Mouse (Mus musculus) C2C12 (cell line): ENCODE data around the gene Slc22a18. TPM values are rescaled to one million over a fixed set of nuclear protein-coding genes. Genes with fewer than 3 reads are reported as not detected.

Experiments
- H3K27me3 ChIP-seq: one replicate; pipeline ENCODE4 v1.6.1; 2011; ENCODE audit not compliant: control insufficient read depth, insufficient read depth, insufficient read length
- H3K36me3 ChIP-seq: one replicate; pipeline ENCODE4 v1.6.1; 2011; ENCODE audit not compliant: control insufficient read depth, insufficient read depth
- H3K4me3 ChIP-seq: one replicate; pipeline ENCODE4 v1.5.1; 2011; ENCODE audit warnings: mild to moderate bottlenecking, control low read depth; ENCODE audit not compliant: poor library complexity, insufficient read depth, severe bottlenecking
- H3K79me2 ChIP-seq: one replicate; pipeline ENCODE4 v1.6.1; 2011; ENCODE audit not compliant: control insufficient read depth, insufficient read depth
- H3K79me3 ChIP-seq: one replicate; pipeline ENCODE4 v1.6.1; 2011; ENCODE audit warnings: low read depth, control low read depth
- H3ac ChIP-seq: one replicate; pipeline ENCODE3; 2011; ENCODE audit warnings: low read depth; ENCODE audit not compliant: control insufficient read depth, insufficient read length
- CEBPB ChIP-seq: IDR thresholded peaks from one replicate; pipeline ENCODE4 v1.6.1; 2011; ENCODE audit warnings: low read depth, mild to moderate bottlenecking, control low read depth, moderate library complexity
- CTCF ChIP-seq: IDR thresholded peaks from one replicate; pipeline ENCODE4 v1.5.1; 2011; ENCODE audit not compliant: control insufficient read depth, insufficient read depth, insufficient read length
- FOSL1 ChIP-seq: IDR thresholded peaks from one replicate; pipeline ENCODE4 v1.8.0; 2011; ENCODE audit warnings: mild to moderate bottlenecking, low read length; ENCODE audit not compliant: poor library complexity, insufficient read depth, severe bottlenecking
- MAX ChIP-seq: IDR thresholded peaks from one replicate; pipeline ENCODE4 v1.6.1; 2011; ENCODE audit warnings: mild to moderate bottlenecking, control low read depth
- MYOD1 ChIP-seq: IDR thresholded peaks from one replicate; pipeline ENCODE4 v1.6.1; 2011; ENCODE audit warnings: low read depth; ENCODE audit not compliant: control insufficient read depth, insufficient read length
- MYOG ChIP-seq: IDR thresholded peaks from one replicate; pipeline ENCODE4 v1.6.1; 2011; ENCODE audit not compliant: control insufficient read depth, insufficient read length; ENCODE audit errors: extremely low read depth
- USF1 ChIP-seq: IDR thresholded peaks from one replicate; pipeline ENCODE4 v1.6.1; 2011; ENCODE audit warnings: low read depth, mild to moderate bottlenecking, control low read depth, moderate library complexity
- polyA plus RNA-seq: library from polyadenylated mRNA; unstranded; fragments of >200 nt; fragmentation: generic; extraction: Trizol; gene quantifications from one replicate; pipeline ENCODE4 v1.2.1, GENCODE M21; 2012; ENCODE audit warnings: missing spikeins

Slc22a18 gene
- polyA plus RNA-seq, 1 experiment: not detected

GRCm38 (mm10) chr7:143437231-143437893 is 36.2 kb upstream of the Slc22a18 start:
- Histone ChIP-seq H3K27me3 (peaks cover 14% of the 10 kb centered on the region), H3K36me3 (no peaks in the 10 kb centered on the region), H3K79me3 (no peaks in the 10 kb centered on the region), H3ac (no peak overlapping the region), H3K4me3 (no peak overlapping the region), H3K79me2 (no peaks in the 10 kb centered on the region)
- no peak for TF ChIP-seq MYOD1
- TF ChIP-seq MAX: no peak
- TF ChIP-seq CTCF: no peak
- no peak for TF ChIP-seq FOSL1
- TF ChIP-seq USF1: no peak
- TF ChIP-seq CEBPB: no peak
- no peak for TF ChIP-seq MYOG

- TF ChIP-seq CEBPB (no peak), MYOG (no peak), MAX (no peak), FOSL1 (no peak), USF1 (no peak)
- Histone ChIP-seq H3ac (no peak overlapping the region), H3K79me2 (no peaks in the 10 kb centered on the region), H3K4me3 (no peak overlapping the region), H3K27me3 (peaks cover 20% of the 10 kb centered on the region), H3K36me3 (no peaks in the 10 kb centered on the region), H3K79me3 (no peaks in the 10 kb centered on the region)
Measured at GRCm38 (mm10) chr7:143437894-143438581, 35.5 kb upstream of the Slc22a18 start.

- Histone ChIP-seq H3K27me3 (peaks cover 24% of the 10 kb centered on the region), H3K79me2 (no peaks in the 10 kb centered on the region), H3ac (no peak overlapping the region), H3K79me3 (no peaks in the 10 kb centered on the region), H3K4me3 (no peak overlapping the region), H3K36me3 (no peaks in the 10 kb centered on the region)
- TF ChIP-seq MYOG: no peak
- no peak for TF ChIP-seq MAX
- TF ChIP-seq FOSL1: no peak
- TF ChIP-seq CTCF: no peak
- TF ChIP-seq USF1: no peak
- no peak for TF ChIP-seq MYOD1
- TF ChIP-seq CEBPB: no peak
Measured at GRCm38 (mm10) chr7:143438965-143439364, 34.6 kb upstream of the Slc22a18 start.

- no peaks in the 10 kb centered on the region for H3K79me2 ChIP-seq
- H3K79me3 ChIP-seq: no peaks in the 10 kb centered on the region
- no peak overlapping the region for H3K4me3 ChIP-seq
- H3K27me3 ChIP-seq: peaks cover 23% of the 10 kb centered on the region
- TF ChIP-seq CTCF (no peak), USF1 (no peak), MYOD1 (no peak)
- no peak overlapping the region for H3ac ChIP-seq
- H3K36me3 ChIP-seq: no peaks in the 10 kb centered on the region
Measured at GRCm38 (mm10) chr7:143444580-143444954, 29.0 kb upstream of the Slc22a18 start.

GRCm38 (mm10) chr7:143444955-143445648 is 28.4 kb upstream of the Slc22a18 start:
- no peak for TF ChIP-seq CTCF
- TF ChIP-seq MYOD1: no peak
- no peak for TF ChIP-seq CEBPB
- TF ChIP-seq MAX: no peak
- TF ChIP-seq FOSL1: no peak
- no peak for TF ChIP-seq MYOG
- no peak for TF ChIP-seq USF1
- no peak overlapping the region for H3K4me3 ChIP-seq
- no peaks in the 10 kb centered on the region for H3K79me2 ChIP-seq
- no peak overlapping the region for H3ac ChIP-seq
- H3K79me3 ChIP-seq: no peaks in the 10 kb centered on the region
- H3K36me3 ChIP-seq: no peaks in the 10 kb centered on the region
- peaks cover 23% of the 10 kb centered on the region for H3K27me3 ChIP-seq
